Mouse (Mus musculus): ENCODE results near the gene Tmbim1.
"Not testable (repeated sequence)": the region's sequence is repeated elsewhere in the genome, so short reads cannot be mapped to it uniquely, and the experiment has no call there.

The Tmbim1 gene

GRCm38 (mm10) chr1:74326916-74327315 is 21.5 kb upstream of the Tmbim1 start:
- DNase-seq (ENCODE audit: low spot score), result not testable (repeated sequence)

GRCm38 (mm10) chr1:74321396-74321795 is 16.0 kb upstream of the Tmbim1 start:
- no peak for DNase-seq (ENCODE audit: low spot score)

- no peak for DNase-seq (ENCODE audit: low spot score)
Observed at GRCm38 (mm10) chr1:74318711-74319110, 13.3 kb upstream of the Tmbim1 start.

DNA sequence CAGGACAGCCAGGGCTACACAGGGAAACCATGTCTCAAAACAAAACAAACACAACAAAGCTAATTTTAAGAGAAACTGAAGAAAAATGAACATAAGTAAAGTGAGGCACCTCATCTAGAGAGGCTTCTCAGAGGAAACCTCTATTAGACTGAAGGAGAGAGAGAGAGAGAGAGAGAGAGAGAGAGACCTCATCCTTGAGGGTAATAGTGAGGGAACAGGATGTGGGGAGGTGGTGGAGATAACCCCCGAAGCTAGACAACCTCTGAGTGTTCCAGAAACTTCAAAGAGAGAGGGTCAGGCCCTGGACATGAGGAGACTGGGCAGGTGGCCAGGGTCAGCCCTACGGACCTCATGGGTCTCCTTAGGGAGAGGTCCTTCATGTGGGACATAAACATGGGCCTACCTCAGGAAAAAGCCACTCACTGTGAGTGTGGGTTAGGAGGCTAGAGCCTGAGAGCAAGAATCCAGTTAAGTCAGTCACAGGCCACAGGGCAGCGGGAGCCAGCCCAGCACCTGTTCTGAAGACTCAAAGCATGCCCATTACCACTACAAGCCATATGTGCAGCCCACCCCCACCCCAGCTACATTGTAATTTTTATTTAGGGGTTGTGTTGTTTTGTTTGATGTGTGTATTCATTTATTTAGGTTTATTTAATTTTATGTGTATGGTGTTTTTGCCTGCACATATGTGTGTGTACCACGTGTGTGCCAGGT is 10.8 kb upstream of the Tmbim1 start:
- no peak for DNase-seq (ENCODE audit: low spot score)

DNA sequence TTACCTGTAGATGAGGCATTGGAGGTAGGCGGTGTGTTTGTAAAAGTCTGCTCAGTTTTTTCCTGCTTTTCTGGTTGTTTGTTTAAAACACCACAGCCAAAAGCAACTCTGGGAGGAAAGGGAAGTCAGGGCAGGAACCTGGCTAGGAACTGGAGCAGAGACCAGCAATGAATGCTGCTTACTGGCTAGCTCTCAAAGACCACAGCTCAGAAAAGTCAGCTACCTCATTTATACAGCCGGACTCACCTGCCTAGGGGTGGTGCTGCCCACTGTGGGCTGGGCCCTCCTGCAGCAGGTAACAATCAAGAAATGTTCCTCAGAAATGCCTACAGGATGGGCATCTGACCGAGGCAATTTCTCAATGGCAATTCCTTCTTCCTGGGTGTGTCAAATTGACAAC is 9.4 kb upstream of the Tmbim1 start:
- DNase-seq (ENCODE audit: low spot score), result no peak

DNA sequence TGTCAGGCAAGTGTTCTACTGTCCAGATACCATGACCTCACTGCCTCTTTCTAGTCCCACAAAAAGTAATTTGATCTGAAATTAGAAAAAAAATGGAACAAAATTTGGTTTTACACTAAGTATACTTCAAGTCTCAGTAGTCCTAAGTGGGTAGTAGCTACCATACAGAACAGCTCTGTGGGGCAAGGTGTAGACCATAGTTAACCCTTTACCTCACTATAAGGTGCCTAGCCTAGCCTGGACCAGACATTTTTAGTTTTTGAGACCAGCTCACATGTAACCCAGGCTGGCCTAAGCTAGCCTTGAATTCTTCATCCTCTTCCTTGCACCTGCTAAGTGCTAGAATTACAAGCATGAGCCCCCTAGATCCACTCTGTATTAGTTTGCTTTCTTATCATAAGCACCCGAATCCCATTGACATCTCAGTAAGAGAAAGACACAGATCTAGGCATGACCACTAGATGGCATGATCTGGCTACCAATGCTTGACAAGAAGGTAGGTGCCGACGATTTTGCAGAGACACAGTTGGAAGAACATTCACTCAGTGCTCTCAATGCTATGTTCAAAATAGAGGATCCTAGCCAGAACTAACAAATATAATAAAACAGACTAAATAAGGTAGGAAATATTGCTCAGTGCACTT is 7.7 kb upstream of the Tmbim1 start:
- DNase-seq (ENCODE audit: low spot score), result peak; percentile 87

DNA sequence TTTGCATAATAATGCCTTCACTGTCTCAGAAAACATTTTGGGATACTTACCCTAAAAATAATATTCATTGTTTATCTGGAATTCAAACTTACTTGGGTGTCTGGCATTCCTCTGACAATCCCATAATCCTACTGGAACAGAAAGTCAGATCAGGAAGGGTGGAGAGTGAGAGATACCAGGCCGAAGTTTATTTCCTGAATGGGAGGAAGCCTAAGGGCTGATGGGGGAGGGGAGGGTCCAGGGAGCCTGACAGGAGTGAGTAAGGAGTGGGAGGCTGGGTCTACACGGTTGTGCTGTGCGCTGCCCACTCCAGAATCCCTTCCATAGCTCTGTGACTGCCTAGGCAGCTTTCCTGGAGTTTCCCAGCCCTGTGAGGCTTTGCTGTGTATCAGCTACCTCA is 4.3 kb upstream of the Tmbim1 start:
- DNase-seq (ENCODE audit: low spot score), result no peak

DNA sequence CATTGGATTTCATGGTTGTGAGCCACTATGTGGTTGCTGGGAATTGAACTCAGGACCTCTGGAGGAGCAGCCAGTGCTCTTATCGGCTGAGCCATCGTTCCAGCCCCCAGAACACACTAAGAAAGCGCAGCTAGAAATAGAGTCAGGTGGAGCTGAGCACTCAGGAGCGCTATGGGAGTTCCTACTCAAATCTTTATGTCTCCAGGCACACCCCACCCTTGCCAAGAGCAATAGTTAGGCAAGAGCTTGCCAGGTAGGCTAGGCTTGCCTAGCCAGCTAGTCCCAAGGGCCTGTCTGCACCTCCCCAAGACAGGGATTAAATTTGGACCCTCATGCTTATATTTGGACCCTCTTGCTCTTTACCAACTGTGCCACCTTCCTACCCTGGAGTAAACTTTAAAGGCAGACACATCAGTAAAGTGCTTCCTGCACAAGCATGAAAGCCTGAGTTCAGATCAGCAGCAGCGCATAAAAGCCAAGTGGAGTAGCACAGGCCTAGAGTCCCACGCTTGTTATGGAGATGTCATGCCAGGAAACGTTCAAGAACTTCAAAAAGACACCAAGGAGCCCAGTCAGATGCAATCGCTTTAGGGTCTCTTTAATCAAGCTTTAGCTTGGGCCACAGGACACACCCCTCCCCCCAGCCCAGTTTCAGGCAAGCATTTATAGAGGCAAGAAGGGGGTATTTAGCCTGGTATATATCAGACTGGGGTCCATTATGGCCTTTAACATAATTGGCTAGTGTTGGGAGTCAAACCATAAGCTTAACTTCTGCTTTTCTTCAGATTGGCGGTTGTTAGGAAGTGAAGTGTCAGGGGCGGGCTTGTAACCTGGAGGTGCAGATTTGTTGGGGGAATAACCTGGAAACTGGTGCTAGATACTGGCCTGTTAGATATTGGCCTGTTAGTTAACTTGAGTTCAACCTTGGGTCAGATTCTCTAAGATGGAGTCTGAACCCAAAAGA is 2.9 kb upstream of the Tmbim1 start:
- no peak for DNase-seq (ENCODE audit: low spot score)

DNA sequence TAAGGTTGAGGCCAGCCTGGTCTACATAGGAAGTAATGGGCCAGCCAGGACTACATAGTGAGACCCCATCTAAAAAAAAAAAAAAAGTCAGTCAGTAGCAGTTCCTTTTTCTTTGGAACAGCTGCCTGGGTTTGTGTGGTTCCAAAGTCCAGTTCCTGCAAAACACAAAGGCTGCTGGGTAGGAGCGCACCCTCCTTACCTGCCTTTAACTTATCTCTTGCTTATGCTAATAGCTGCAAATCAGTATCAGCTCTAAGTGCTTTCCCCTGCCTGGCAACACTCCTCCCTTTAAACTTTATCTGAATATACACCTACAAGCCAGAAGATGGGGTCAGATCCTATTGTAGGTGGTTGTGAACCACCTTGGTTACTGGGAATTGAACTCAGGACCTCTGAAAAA is 1.7 kb upstream of the Tmbim1 start:
- no peak for DNase-seq (ENCODE audit: low spot score)

GRCm38 (mm10) chr1:74304946-74305345 is 476 bp downstream of the Tmbim1 start:
- DNase-seq (ENCODE audit: low spot score), result no peak

DNA sequence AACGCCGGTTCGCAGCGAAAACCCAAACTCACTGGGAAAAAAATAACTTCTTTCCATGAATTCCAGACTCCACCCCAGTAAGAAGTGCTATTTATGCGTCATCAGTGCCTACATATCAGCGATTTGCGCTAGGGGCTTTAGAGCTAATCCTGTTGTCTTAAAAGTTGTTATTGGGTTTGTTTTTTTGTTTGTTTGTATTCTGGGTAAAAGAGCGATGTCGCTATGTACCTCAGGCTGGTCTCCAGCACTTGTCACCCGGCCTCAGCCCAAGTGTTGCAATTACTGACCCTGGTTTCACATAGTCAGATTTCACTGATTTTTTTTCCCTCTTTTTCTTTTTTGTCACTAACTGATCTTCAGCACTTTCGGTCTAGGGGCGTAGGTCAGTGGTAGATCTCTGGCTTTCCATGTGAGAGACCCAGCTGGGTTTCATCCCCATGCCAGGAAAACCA is 1.1 kb downstream of the Tmbim1 start:
- no peak for DNase-seq (ENCODE audit: low spot score)

DNA sequence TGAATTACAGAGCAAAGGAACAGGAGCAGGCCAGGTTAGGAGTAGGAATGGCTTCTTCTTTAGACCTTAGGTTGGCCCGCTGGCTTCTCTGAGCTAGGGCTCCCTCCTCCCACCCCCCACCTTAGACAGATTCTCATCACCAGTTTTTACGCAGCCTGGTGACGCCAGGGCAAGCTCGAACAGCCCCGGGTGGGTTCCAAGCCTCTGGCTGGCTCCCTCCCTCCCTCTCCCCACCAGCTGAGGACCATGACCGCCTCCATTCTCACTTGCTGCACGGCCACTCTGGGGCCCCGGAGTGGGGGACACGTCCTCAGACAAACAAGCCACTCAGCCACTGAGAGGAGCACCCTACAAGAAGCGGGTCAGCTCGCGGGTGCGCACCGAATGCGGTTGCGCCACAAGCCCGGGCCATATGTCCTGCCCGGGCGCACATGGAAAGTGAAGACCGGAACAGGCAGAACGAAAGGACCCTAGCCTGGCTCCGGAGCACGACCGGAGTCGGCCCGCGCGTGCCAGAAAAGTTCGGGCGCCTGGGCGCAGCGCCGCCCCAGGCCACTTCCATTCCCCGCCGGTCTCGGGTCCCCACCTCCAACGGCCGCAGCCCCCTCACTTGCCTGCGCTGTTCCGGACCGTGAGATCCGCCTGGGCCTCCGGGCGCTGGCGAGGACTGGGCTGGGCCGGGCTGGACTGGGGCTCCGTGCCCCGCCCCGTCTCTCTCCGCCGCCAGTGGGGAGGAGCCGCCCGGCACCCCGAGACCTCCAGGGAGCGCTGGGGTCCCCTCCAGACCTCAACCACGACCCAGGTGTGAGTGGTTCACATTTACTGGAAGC is 1.7 kb downstream of the Tmbim1 start:
- DNase-seq (ENCODE audit: low spot score), result peak; percentile 60

- no peak for DNase-seq (ENCODE audit: low spot score)
Observed at GRCm38 (mm10) chr1:74302835-74303234, 2.6 kb downstream of the Tmbim1 start.

GRCm38 (mm10) chr1:74302229-74302628 is 3.2 kb downstream of the Tmbim1 start:
- DNase-seq (ENCODE audit: low spot score), result no peak

GRCm38 (mm10) chr1:74300347-74301110 is 4.9 kb downstream of the Tmbim1 start:
- no peak for DNase-seq (ENCODE audit: low spot score)

DNA sequence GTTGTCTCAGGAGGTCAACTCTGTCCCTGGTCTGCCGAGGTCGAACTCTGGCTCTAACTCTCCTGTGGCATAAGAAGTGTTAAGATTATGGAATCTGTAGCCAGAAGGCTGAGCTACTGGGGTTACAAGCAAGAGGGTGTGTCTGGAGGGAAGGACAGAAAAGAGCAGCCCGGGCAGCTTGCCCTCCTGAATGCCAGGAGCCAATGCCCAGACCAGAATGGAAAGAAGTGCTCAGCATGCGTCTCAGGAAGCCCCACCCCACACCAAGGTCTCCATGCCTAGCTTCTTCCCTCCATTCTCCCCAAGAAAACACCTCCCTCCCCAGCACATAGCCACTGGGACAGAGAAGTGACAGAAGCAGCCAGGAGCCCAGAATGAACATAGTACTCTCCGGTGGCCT is 6.4 kb downstream of the Tmbim1 start:
- no peak for DNase-seq (ENCODE audit: low spot score)

DNA sequence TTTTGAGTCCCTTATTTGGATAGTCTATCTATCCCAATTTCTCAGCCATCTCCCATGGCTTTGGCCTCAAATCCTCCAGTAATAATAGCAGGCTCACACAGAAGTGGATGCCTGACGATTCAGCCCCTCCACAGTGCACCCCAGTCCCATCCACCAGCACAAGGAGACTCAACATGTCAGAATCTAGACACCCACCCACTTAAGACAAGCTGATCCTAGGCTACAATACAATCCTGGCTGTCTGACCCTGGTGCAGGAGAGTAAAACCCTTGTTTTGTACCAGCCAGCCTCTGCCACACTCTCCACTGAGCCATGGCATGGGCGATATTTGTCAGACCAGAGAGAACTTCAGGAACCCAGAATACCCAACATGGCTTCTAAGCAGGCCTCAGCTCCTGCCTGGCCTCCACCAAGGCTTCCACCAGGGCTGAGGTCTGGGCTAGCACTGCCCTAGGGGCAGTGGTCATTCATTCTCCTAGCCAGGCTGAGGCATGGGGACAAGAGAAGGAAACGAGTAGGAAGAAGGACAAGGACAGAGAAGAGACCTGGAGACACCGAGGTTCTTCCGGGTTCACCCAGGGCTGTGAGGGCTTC is 7.2 kb downstream of the Tmbim1 start:
- no peak for DNase-seq (ENCODE audit: low spot score)

DNA sequence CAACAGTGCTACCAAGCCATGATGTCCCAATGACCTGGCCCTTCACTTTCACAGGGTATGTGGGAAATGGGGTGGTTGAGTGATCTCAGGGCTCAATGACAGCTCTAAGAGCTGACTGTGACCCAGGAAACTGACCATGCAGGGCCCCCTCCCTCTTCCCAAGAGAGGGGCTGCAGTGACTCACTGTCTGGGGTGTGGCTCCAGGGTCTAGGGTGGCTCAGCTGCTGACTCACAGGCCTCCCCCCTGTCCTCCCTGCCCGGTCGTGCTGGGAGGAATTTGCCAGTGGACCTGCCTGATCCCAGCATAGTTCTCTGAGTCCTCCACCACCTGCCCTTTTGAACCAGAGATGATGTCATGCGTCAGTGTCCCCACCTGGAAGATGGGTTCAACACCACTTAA is 8.2 kb downstream of the Tmbim1 start:
- DNase-seq (ENCODE audit: low spot score), result peak; percentile 55

DNA sequence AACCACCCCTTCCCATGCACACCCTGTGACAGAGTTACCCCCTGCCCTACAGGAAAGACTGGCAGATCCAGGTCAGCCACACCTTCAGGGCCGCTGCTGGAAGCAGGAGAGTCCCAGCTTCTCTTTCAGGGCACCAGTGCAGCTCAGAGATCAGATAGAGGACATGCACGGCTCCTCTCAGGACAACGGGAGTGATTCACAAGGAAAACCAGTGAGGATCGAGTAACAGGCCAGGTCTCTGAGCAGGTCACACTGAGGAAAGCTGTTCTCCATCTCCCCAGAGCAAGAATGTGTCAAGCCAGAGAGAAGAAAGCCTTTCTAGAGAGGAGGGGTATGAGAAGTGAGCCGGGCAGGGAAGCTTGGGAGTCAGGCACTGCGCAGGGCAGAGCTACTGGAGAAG is 8.9 kb downstream of the Tmbim1 start:
- peak; percentile 38 for DNase-seq (ENCODE audit: low spot score)

GRCm38 (mm10) chr1:74295456-74296171 is 9.8 kb downstream of the Tmbim1 start:
- DNase-seq (ENCODE audit: low spot score), result peak; percentile 96

Measured in MN1 (cell line).